Mouse (Mus musculus): ENCODE results near the gene Prelp. TPM values are rescaled to one million over a fixed set of nuclear protein-coding genes. Genes with fewer than 3 reads are reported as not detected.
A peak's percentile ranks its signal among the peaks of the same experiment; 100 is the strongest.

The Prelp gene
- polyA plus RNA-seq, 1 experiment from 2014 or later: 2.7 TPM

- ATAC-seq: peak; percentile 27; the same call in 1 of the 2 replicates
- peaks cover 71% of the 10 kb centered on the region for H3K4me1 ChIP-seq (ENCODE audit: control insufficient read depth, insufficient read depth, low read length)
- H3K27me3 ChIP-seq (replicated peaks; ENCODE audit: control insufficient read depth, insufficient read depth, low read length): no peaks in the 10 kb centered on the region
- 21% methylated on average over 20 of the region's 20 CpGs for WGBS
- no peaks in the 10 kb centered on the region for H3K36me3 ChIP-seq (ENCODE audit: control insufficient read depth, insufficient read depth, low read length)
- 0 out of 2 replicates have a peak overlapping the region, but pooled peaks have one; percentile 39 for H3K9ac ChIP-seq (ENCODE audit: low read depth, low read length)
- H3K27ac ChIP-seq (ENCODE audit: low read length): peak overlapping the region; percentile 65
- H3K9me3 ChIP-seq (ENCODE audit: control insufficient read depth, low read length): no peaks in the 10 kb centered on the region
- peak overlapping the region; percentile 34 for H3K4me2 ChIP-seq (ENCODE audit: low read depth, low read length)
- H3K4me3 ChIP-seq (ENCODE audit: low read length): no peak overlapping the region; the same call in 1 of the 2 replicates
Measured at GRCm38 (mm10) chr1:133889949-133890598, 31.1 kb downstream of the Prelp start.

DNA sequence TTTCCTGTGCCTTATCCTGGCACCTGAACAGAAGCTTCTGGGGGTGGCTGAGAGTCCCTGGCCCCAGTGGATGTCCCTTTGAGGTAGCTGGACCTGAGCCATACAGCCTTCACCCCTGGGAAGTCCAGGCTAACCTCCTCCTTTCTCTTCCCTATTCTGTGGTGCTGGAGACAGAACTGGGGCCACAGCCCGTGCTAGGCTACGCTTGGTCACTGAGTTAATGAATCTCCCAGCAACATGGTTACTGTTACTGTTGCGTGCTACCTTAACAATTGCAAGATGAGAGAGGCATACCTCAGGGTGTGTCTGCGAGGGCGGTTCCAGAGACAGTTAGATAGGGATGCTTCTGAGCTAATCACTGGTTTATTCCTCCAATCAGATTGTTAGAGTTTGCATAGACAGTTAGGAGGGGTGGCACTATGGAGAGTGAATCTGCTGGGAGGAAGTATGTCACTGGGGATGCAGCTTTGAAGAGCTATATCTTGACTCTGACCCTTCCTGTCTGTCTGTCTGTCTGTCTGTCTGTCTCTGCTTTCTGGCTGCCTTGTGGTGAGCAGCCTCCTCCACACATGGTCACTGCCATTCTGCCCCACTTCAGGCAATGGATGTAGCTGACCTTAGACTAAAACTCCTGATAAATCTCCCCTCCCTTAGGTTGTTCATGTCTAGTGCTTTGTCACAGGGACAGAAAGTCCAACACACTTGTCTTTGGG is 33.5 kb downstream of the Prelp start:
- no peak overlapping the region for H3K9ac ChIP-seq (ENCODE audit: low read depth, low read length)
- no peak for ATAC-seq
- no peaks in the 10 kb centered on the region for H3K9me3 ChIP-seq (ENCODE audit: control insufficient read depth, low read length)
- no peaks in the 10 kb centered on the region for H3K27me3 ChIP-seq (replicated peaks; ENCODE audit: control insufficient read depth, insufficient read depth, low read length)
- WGBS: 76% methylated on average over 5 of the region's 5 CpGs
- no peak overlapping the region for H3K27ac ChIP-seq (ENCODE audit: low read length)
- H3K36me3 ChIP-seq (ENCODE audit: control insufficient read depth, insufficient read depth, low read length): no peaks in the 10 kb centered on the region
- no peak overlapping the region for H3K4me2 ChIP-seq (ENCODE audit: low read depth, low read length)
- H3K4me1 ChIP-seq (ENCODE audit: control insufficient read depth, insufficient read depth, low read length): peaks cover 65% of the 10 kb centered on the region
- no peak overlapping the region for H3K4me3 ChIP-seq (ENCODE audit: low read length)

GRCm38 (mm10) chr1:133887044-133887443 is 34.2 kb downstream of the Prelp start:
- H3K27ac ChIP-seq (ENCODE audit: low read length): no peak overlapping the region
- H3K4me3 ChIP-seq (ENCODE audit: low read length): no peak overlapping the region
- 8% methylated on average over 8 of the region's 8 CpGs for WGBS
- H3K36me3 ChIP-seq (ENCODE audit: control insufficient read depth, insufficient read depth, low read length): no peaks in the 10 kb centered on the region
- no peaks in the 10 kb centered on the region for H3K9me3 ChIP-seq (ENCODE audit: control insufficient read depth, low read length)
- peak overlapping the region; percentile 39 for H3K9ac ChIP-seq (ENCODE audit: low read depth, low read length)
- H3K27me3 ChIP-seq (replicated peaks; ENCODE audit: control insufficient read depth, insufficient read depth, low read length): no peaks in the 10 kb centered on the region
- peaks cover 65% of the 10 kb centered on the region for H3K4me1 ChIP-seq (ENCODE audit: control insufficient read depth, insufficient read depth, low read length)
- ATAC-seq: no peak
- no peak overlapping the region for H3K4me2 ChIP-seq (ENCODE audit: low read depth, low read length)

DNA sequence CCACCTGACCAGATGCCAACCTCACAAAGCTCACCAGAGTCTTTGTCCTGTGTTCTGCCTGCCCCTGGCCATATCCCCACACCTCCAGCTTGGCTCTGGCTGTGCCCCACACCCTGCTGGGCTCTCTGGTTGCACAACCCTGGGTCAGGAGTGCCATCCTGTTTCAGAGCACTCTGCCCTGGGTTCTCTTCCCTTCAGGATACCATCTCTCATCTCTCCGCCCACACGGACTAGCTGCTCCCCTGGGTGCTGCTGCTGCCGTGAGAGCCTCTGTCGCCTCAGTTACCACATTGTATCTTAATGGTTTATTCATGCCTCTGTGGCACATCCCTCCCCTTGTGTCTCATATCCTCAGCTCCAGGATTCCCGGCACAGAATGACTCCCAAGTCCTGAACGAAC is 34.8 kb downstream of the Prelp start:
- Histone ChIP-seq H3K4me1 (ENCODE audit: control insufficient read depth, insufficient read depth, low read length) (peaks cover 63% of the 10 kb centered on the region), H3K4me3 (ENCODE audit: low read length) (no peak overlapping the region), H3K9ac (ENCODE audit: low read depth, low read length) (no peak overlapping the region), H3K9me3 (ENCODE audit: control insufficient read depth, low read length) (no peaks in the 10 kb centered on the region), H3K36me3 (ENCODE audit: control insufficient read depth, insufficient read depth, low read length) (no peaks in the 10 kb centered on the region), H3K27ac (ENCODE audit: low read length) (no peak overlapping the region), H3K4me2 (ENCODE audit: low read depth, low read length) (no peak overlapping the region), H3K27me3 (replicated peaks; ENCODE audit: control insufficient read depth, insufficient read depth, low read length) (no peaks in the 10 kb centered on the region)
- ATAC-seq: no peak
- 56% methylated on average over 6 of the region's 6 CpGs for WGBS

DNA sequence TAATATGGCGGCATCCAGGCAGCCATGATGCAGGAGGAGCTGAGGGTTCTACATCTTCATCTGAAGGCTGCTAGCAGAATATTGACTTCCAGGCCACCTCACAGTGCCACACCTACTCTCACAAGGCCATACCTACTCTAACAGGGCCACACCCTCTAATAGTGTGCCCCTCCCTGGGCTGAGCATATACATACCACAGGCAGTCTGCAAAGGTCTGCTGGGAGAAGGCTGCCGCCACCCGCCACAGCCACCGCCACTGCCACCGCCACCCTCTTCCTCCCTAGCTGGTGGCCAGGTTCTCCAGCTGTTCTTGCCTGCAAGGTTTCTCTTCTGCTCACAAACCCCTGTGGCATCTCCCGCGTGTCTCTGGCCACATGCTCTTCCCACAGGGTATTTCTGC is 35.4 kb downstream of the Prelp start:
- 79% methylated on average over 7 of the region's 7 CpGs for WGBS
- Histone ChIP-seq H3K4me3 (ENCODE audit: low read length) (no peak overlapping the region), H3K27ac (ENCODE audit: low read length) (no peak overlapping the region), H3K4me1 (ENCODE audit: control insufficient read depth, insufficient read depth, low read length) (peaks cover 58% of the 10 kb centered on the region), H3K4me2 (ENCODE audit: low read depth, low read length) (no peak overlapping the region), H3K27me3 (replicated peaks; ENCODE audit: control insufficient read depth, insufficient read depth, low read length) (no peaks in the 10 kb centered on the region), H3K36me3 (ENCODE audit: control insufficient read depth, insufficient read depth, low read length) (no peaks in the 10 kb centered on the region), H3K9me3 (ENCODE audit: control insufficient read depth, low read length) (no peaks in the 10 kb centered on the region), H3K9ac (ENCODE audit: low read depth, low read length) (no peak overlapping the region)
- peak; percentile 40 for ATAC-seq

GRCm38 (mm10) chr1:133884746-133885145 is 36.5 kb downstream of the Prelp start:
- WGBS: 59% methylated on average over 9 of the region's 9 CpGs
- peaks cover 48% of the 10 kb centered on the region for H3K4me1 ChIP-seq (ENCODE audit: control insufficient read depth, insufficient read depth, low read length)

DNA sequence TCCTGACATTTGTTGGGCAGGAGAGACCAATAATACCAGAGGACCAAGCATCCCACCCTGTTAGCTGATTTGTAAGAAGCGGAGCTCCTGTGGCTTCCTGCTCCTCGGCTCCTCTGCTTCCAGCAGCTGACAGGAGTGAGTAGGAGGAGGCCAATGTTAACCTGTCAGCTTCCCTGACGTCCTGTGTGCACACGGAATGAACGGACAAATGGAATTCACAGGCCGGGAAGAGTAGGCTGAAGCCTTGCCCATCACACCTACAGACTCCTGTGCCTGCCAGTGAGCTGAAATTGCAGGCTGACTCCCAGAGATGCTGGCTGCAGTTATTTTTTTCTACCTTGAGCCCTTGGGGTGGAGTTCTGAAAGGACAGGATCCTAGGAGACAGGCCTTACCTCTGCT is 37.1 kb downstream of the Prelp start:
- H3K4me2 ChIP-seq (ENCODE audit: low read depth, low read length): no peak overlapping the region

More at GRCm38 (mm10) chr1:133884746-133885145, 36.5 kb downstream of the Prelp start:
- no peak overlapping the region for H3K9ac ChIP-seq (ENCODE audit: low read depth, low read length)
- H3K27ac ChIP-seq (ENCODE audit: low read length): no peak overlapping the region
- no peak overlapping the region for H3K4me3 ChIP-seq (ENCODE audit: low read length)
- no peaks in the 10 kb centered on the region for H3K9me3 ChIP-seq (ENCODE audit: control insufficient read depth, low read length)
- H3K4me2 ChIP-seq (ENCODE audit: low read depth, low read length): no peak overlapping the region
- no peak for ATAC-seq
- no peaks in the 10 kb centered on the region for H3K36me3 ChIP-seq (ENCODE audit: control insufficient read depth, insufficient read depth, low read length)
- H3K27me3 ChIP-seq (replicated peaks; ENCODE audit: control insufficient read depth, insufficient read depth, low read length): no peaks in the 10 kb centered on the region

DNA sequence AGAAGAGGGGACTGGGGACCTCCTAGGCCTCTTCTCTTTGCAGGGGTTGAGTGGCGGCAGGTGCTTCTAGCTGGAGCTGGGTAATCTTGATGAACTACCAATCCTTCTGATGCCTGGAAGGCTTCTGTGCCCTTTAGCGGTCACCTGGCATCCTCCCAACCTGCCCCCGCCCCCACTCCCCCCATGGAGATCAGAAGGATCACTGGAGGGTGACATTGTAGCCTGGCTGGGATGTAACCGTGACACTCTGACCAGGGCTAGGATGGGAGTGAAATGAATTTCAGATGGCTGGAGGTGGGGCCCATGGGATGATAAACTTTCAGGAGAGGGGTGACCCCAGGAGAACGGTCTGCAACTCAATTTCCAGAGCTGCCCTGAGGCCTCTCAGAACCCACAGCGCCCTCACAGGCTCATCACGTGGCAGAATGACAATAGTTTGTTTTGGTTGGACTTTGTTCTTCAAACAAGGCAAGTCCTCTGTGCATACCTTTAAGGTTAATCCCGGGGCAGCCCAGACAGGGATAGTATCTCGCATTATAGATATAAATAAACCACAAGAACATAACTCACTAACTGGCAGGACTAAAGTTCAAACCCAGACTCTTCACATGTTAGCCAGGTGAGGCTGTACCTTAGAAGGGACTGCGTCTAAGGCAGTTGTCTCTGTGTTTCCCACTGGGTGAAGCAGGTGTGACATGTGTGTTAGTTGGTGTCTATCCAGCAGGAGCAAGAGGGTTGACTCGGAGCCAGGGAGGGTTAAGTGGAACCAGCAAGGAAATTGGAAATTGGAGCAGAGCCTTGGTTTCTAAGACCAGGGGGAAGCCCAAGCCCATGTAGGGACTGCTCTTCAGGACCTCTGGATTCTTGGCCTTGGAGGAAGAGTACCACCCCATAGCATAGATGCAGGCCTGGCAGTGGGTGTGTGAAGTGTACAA is 38.7 kb downstream of the Prelp start:
- WGBS: 39% methylated on average over 11 of the region's 11 CpGs
- Histone ChIP-seq H3K4me3 (ENCODE audit: low read length) (no peak overlapping the region), H3K4me1 (ENCODE audit: control insufficient read depth, insufficient read depth, low read length) (peaks cover 32% of the 10 kb centered on the region), H3K9ac (ENCODE audit: low read depth, low read length) (0 out of 2 replicates have a peak overlapping the region, but pooled peaks have one; percentile 19), H3K4me2 (ENCODE audit: low read depth, low read length) (0 out of 2 replicates have a peak overlapping the region, but pooled peaks have one; percentile 14), H3K9me3 (ENCODE audit: control insufficient read depth, low read length) (no peaks in the 10 kb centered on the region), H3K27ac (ENCODE audit: low read length) (peak overlapping the region; percentile 79), H3K27me3 (replicated peaks; ENCODE audit: control insufficient read depth, insufficient read depth, low read length) (no peaks in the 10 kb centered on the region), H3K36me3 (ENCODE audit: control insufficient read depth, insufficient read depth, low read length) (no peaks in the 10 kb centered on the region)
- ATAC-seq: peak; percentile 85

More for the DNA sequence above, 37.1 kb downstream of the Prelp start:
- no peaks in the 10 kb centered on the region for H3K36me3 ChIP-seq (ENCODE audit: control insufficient read depth, insufficient read depth, low read length)
- no peak overlapping the region for H3K4me3 ChIP-seq (ENCODE audit: low read length)
- no peak overlapping the region for H3K9ac ChIP-seq (ENCODE audit: low read depth, low read length)
- no peak for ATAC-seq
- H3K4me1 ChIP-seq (ENCODE audit: control insufficient read depth, insufficient read depth, low read length): peaks cover 41% of the 10 kb centered on the region
- no peaks in the 10 kb centered on the region for H3K27me3 ChIP-seq (replicated peaks; ENCODE audit: control insufficient read depth, insufficient read depth, low read length)
- WGBS: 61% methylated on average over 6 of the region's 6 CpGs
- H3K27ac ChIP-seq (ENCODE audit: low read length): no peak overlapping the region
- no peaks in the 10 kb centered on the region for H3K9me3 ChIP-seq (ENCODE audit: control insufficient read depth, low read length)

DNA sequence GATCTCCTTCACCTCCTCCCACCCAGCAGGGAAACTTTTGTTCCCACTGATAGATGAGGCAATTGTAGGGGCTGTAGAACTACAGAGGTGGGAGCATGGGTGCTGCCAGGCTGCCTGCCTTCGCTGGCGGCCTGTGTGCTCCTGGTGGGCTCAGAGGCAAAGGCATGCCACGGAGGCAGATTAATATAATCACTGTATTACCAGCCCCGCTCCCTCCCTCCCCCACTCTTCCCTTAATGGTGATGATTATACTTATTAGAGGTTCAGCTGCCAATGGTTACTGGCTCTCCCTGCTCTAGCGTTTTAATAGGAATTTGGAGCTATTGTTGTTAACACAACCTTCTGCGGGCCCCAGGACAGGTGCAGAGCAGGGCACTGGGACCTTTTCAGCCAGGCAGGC is 39.4 kb downstream of the Prelp start:
- H3K4me1 ChIP-seq (ENCODE audit: control insufficient read depth, insufficient read depth, low read length): peaks cover 30% of the 10 kb centered on the region
- H3K27ac ChIP-seq (ENCODE audit: low read length): peak overlapping the region; percentile 41

More for the DNA sequence above, 39.4 kb downstream of the Prelp start:
- Histone ChIP-seq H3K4me2 (ENCODE audit: low read depth, low read length) (no peak overlapping the region), H3K9ac (ENCODE audit: low read depth, low read length) (0 out of 2 replicates have a peak overlapping the region, but pooled peaks have one; percentile 19), H3K9me3 (ENCODE audit: control insufficient read depth, low read length) (no peaks in the 10 kb centered on the region), H3K4me3 (ENCODE audit: low read length) (no peak overlapping the region), H3K27me3 (replicated peaks; ENCODE audit: control insufficient read depth, insufficient read depth, low read length) (no peaks in the 10 kb centered on the region), H3K36me3 (ENCODE audit: control insufficient read depth, insufficient read depth, low read length) (no peaks in the 10 kb centered on the region)
- ATAC-seq: no peak
- 47% methylated on average over 6 of the region's 6 CpGs for WGBS

Data from intestine, embryonic 16.5 days (tissue).